Mouse (Mus musculus) heart, embryonic 12.5 days (tissue): Measurements from ENCODE around the gene Pbx3. TPM values are rescaled to one million over a fixed set of nuclear protein-coding genes. Genes with fewer than 3 reads are reported as not detected.

Experiments used
- ATAC-seq: fragments of 200-750 bp; cut with Nextera tagmentation; 2 replicates; pipeline ENCODE4 v1.8.0; 2017; ENCODE audit warnings: moderate TSS enrichment, moderate library complexity; ENCODE audit not compliant: insufficient number of reproducible peaks, low FRiP score
- H3K27ac ChIP-seq: fragments of 300-500 bp; sonication (generic); 2 replicates; pipeline ENCODE4 v1.5.1; 2016; ENCODE audit warnings: mild to moderate bottlenecking, moderate library complexity; ENCODE audit not compliant: poor library complexity, severe bottlenecking
- H3K27me3 ChIP-seq: fragments of 300-500 bp; sonication (generic); replicated peaks from 2 replicates; pipeline ENCODE4 v1.6.1; 2016; ENCODE audit warnings: mild to moderate bottlenecking, moderate library complexity
- H3K36me3 ChIP-seq: fragments of 300-500 bp; sonication (generic); 2 replicates; pipeline ENCODE4 v1.6.1; 2016; ENCODE audit warnings: mild to moderate bottlenecking, moderate library complexity
- H3K4me1 ChIP-seq: fragments of 300-500 bp; sonication (generic); replicated peaks from 2 replicates; pipeline ENCODE4 v1.6.1; 2016; ENCODE audit warnings: mild to moderate bottlenecking
- H3K4me2 ChIP-seq: fragments of 300-500 bp; sonication (generic); 2 replicates; pipeline ENCODE4 v1.6.1; 2016; ENCODE audit warnings: mild to moderate bottlenecking, moderate library complexity
- H3K4me3 ChIP-seq: fragments of 300-500 bp; sonication (generic); 2 replicates; pipeline ENCODE4 v1.5.1; 2016; ENCODE audit warnings: mild to moderate bottlenecking
- H3K9ac ChIP-seq: fragments of 300-500 bp; sonication (generic); 2 replicates; pipeline ENCODE4 v1.6.1; 2016; ENCODE audit warnings: mild to moderate bottlenecking, moderate library complexity
- H3K9me3 ChIP-seq: fragments of 300-500 bp; sonication (generic); replicated peaks from 2 replicates; pipeline ENCODE4 v1.6.1; 2016; ENCODE audit warnings: mild to moderate bottlenecking, moderate library complexity
- WGBS: fragments of 180-500 bp; shearing (Covaris S2); methylation state at CpG from one replicate; pipeline ENCODE4 v1.1.7; 2016; 5-methylcytosine and 5-hydroxymethylcytosine counted together
- polyA plus RNA-seq: library from polyadenylated mRNA; unstranded; fragments of >200 nt; fragmentation: Nextera tagmentation; extraction: Ambion mirVana; gene quantifications from 2 replicates; pipeline ENCODE4 v1.2.1, GENCODE M21; 2016

Gene Pbx3
- polyA plus RNA-seq, 1 experiment from 2014 or later = 33.1 TPM

DNA sequence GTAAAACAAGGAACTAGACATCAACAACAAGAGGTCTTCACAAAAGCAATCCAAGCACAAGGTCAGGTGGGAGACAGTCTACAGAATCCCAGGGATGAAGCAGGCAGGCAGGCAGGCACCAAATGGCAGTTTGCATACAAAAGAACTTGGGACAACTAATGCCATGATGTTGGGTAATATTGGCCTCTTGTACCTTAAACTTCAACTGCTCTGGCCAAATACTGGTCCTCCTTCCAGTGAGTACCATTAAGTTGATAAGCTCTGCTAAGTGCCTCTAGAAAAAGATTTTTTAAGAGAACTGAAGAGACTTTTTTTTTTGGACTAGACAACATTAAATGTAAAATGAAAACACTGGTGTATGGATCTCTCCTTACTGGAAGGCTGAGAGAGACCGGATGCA is 83.2 kb downstream of the Pbx3 start:
- H3K36me3 ChIP-seq = no peaks in the 10 kb centered on the region
- H3K27me3 ChIP-seq = no peaks in the 10 kb centered on the region
- no peak overlapping the region for H3K9ac ChIP-seq
- no peak for ATAC-seq
- no peak overlapping the region for H3K27ac ChIP-seq
- no peaks in the 10 kb centered on the region for H3K9me3 ChIP-seq
- no peak overlapping the region for H3K4me3 ChIP-seq
- no peak overlapping the region for H3K4me2 ChIP-seq
- H3K4me1 ChIP-seq = no peaks in the 10 kb centered on the region
- WGBS = 81% methylated on average over 1 of the region's 1 CpGs

DNA sequence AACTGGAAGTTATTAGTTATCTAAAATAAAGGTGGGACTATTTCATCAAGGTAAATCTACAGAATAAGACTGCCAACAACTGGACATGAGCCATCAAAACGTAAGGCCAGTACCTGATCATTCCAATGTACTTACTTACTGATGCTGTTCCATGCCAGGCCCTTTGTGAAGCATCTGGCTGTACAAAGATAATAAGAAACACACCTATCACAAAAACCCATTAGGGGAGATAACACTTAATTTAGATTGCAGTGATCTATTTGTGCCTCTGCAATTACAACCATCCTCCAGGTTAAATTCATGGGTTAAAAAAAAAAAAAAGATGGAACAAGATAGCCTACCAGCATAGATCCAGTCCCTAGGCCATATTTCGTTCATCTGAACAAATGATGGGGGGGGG is 88.7 kb downstream of the Pbx3 start:
- no peak overlapping the region for H3K4me2 ChIP-seq
- no peak for ATAC-seq
- 81% methylated on average over 2 of the region's 2 CpGs for WGBS

DNA sequence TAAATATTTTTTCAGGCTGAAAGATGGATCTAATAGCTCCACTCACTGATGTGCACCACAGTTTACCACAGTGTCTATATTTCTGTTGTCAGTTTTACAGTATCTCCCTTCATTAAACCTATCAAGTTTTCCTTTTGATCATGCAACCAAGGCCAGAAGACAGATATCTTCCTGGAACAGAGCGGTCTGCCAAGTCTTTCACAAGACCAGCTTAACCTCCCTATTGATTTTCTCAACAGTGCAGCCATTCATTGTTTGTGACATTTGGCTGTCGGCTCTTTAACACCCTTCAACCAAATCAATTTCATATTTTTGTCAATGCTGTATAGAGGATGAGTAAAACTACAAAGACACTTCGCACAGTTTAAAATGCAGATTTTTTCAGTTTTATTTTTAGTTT is 91.9 kb downstream of the Pbx3 start:
- no peaks in the 10 kb centered on the region for H3K4me1 ChIP-seq
- ATAC-seq = no peak
- WGBS = 83% methylated on average over 3 of the region's 3 CpGs
- no peaks in the 10 kb centered on the region for H3K27me3 ChIP-seq
- no peaks in the 10 kb centered on the region for H3K9me3 ChIP-seq
- H3K36me3 ChIP-seq = no peaks in the 10 kb centered on the region
- H3K4me3 ChIP-seq = no peak overlapping the region
- H3K4me2 ChIP-seq = no peak overlapping the region
- no peak overlapping the region for H3K27ac ChIP-seq
- no peak overlapping the region for H3K9ac ChIP-seq

More for the DNA sequence above, 88.7 kb downstream of the Pbx3 start:
- no peaks in the 10 kb centered on the region for H3K9me3 ChIP-seq
- no peak overlapping the region for H3K4me3 ChIP-seq
- no peaks in the 10 kb centered on the region for H3K36me3 ChIP-seq
- H3K27ac ChIP-seq = no peak overlapping the region
- H3K27me3 ChIP-seq = no peaks in the 10 kb centered on the region
- H3K9ac ChIP-seq = no peak overlapping the region
- no peaks in the 10 kb centered on the region for H3K4me1 ChIP-seq

DNA sequence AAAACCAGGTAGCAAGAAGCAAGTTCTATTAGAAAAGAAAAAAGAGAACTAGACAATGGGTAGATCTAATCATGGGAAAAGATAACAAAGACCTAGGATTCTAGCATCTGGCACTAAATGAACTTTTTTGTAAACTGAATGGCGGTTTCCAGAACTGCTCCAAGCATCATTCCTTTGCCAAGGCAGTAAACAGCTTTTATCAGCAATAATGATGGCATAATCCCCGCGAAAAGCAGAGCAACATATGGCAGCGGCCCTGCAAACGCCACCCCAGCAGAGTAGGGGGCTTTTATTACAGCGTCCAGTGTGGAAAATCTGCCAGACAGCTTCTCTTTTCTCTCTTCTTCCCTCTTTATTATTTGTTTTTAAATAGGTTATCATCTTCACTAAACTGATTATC is 93.2 kb downstream of the Pbx3 start:
- Histone ChIP-seq H3K9me3 (no peaks in the 10 kb centered on the region), H3K4me3 (no peak overlapping the region), H3K4me2 (no peak overlapping the region), H3K36me3 (no peaks in the 10 kb centered on the region), H3K4me1 (no peaks in the 10 kb centered on the region), H3K27ac (no peak overlapping the region), H3K9ac (no peak overlapping the region), H3K27me3 (no peaks in the 10 kb centered on the region)
- WGBS = 69% methylated on average over 6 of the region's 6 CpGs
- no peak for ATAC-seq

DNA sequence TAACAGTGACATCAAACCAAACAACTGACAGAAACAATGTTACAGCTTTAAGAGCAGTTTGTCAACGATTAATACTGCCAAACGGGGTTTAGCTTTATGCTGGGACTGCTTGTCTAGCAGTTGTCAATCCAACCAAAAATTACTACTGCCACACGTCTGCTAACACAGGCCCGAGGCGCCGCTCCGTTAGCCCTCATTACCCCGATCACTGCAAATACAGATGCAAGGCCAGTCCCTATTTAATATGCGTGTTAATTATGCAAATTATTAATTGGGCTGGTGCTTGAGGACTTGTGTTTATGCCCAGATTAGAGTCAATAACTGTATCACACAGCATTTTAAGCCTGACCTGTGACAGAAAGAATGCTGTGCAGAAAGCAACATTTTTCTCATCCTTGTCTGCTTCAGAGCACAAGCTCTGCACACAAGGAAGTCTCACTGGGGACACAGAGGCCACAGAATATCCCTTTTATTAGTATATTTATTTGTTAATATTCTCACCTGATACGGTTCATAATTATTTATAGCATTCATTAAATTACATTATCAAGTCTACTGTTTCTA is 97.2 kb downstream of the Pbx3 start:
- no peaks in the 10 kb centered on the region for H3K4me1 ChIP-seq
- H3K27me3 ChIP-seq = no peaks in the 10 kb centered on the region
- ATAC-seq = no peak
- no peak overlapping the region for H3K9ac ChIP-seq
- WGBS = 89% methylated on average over 10 of the region's 10 CpGs
- no peaks in the 10 kb centered on the region for H3K36me3 ChIP-seq
- H3K27ac ChIP-seq = no peak overlapping the region
- no peak overlapping the region for H3K4me2 ChIP-seq
- no peaks in the 10 kb centered on the region for H3K9me3 ChIP-seq
- H3K4me3 ChIP-seq = no peak overlapping the region

- Histone ChIP-seq H3K9me3 (no peaks in the 10 kb centered on the region), H3K4me2 (no peak overlapping the region), H3K27me3 (no peaks in the 10 kb centered on the region), H3K27ac (no peak overlapping the region), H3K9ac (no peak overlapping the region), H3K36me3 (no peaks in the 10 kb centered on the region), H3K4me3 (no peak overlapping the region), H3K4me1 (peaks cover 6% of the 10 kb centered on the region; the same call in 1 of the 2 replicates)
- no peak for ATAC-seq
Measured at GRCm38 (mm10) chr2:34262046-34262445, 110.9 kb downstream of the Pbx3 start.

GRCm38 (mm10) chr2:34260653-34261076 is 112.3 kb downstream of the Pbx3 start:
- no peak for ATAC-seq
- Histone ChIP-seq H3K4me1 (peaks cover 6% of the 10 kb centered on the region; the same call in 1 of the 2 replicates), H3K27ac (no peak overlapping the region), H3K4me3 (no peak overlapping the region), H3K9me3 (no peaks in the 10 kb centered on the region), H3K36me3 (no peaks in the 10 kb centered on the region), H3K4me2 (no peak overlapping the region), H3K27me3 (no peaks in the 10 kb centered on the region), H3K9ac (no peak overlapping the region)
- 53% methylated on average over 4 of the region's 4 CpGs for WGBS

DNA sequence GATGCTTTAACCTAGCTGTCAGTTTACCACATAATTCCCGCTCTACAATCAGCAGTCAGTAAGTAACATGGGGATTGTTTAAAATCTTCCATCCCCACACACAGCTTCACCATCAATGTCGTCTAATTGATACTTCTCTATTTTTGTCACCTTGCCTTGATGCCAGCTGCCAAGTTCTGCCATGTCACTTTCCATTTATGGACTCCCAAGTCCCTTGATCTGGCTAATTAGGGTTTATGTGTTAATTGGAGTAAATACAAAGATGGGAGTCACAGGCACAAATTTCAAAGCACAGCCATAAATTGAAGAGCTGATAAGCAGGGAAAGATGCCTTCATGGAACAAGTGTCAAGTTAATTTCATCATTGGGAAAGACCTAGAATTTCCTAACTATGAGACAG is 114.7 kb downstream of the Pbx3 start:
- no peaks in the 10 kb centered on the region for H3K9me3 ChIP-seq
- H3K27ac ChIP-seq = no peak overlapping the region
- H3K9ac ChIP-seq = no peak overlapping the region
- no peak overlapping the region for H3K4me3 ChIP-seq
- no peak overlapping the region for H3K4me2 ChIP-seq
- no peak for ATAC-seq
- no peaks in the 10 kb centered on the region for H3K27me3 ChIP-seq
- 72% methylated on average over 2 of the region's 2 CpGs for WGBS
- peaks cover 3% of the 10 kb centered on the region; the same call in 1 of the 2 replicates for H3K4me1 ChIP-seq
- no peaks in the 10 kb centered on the region for H3K36me3 ChIP-seq

DNA sequence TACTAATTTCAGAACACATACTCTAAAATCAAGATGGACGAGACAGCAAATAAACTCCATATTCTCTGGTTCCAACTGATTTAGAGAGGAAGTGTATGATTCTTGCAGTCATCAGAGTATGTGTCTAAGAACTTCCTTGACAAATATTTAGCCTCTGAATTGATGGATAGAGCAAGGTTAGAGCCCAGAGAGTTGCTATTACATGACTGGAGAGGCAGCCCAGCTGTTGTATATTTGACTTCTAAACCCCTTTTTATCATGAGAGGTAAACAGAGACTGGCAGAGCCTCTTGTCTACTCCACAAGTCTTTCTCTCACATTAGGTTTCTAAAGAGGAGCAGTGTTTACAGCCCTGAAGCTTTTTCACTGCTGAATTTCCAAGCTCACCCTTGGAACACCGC is 115.3 kb downstream of the Pbx3 start:
- H3K4me3 ChIP-seq = no peak overlapping the region
- no peaks in the 10 kb centered on the region for H3K27me3 ChIP-seq
- H3K9ac ChIP-seq = no peak overlapping the region
- H3K9me3 ChIP-seq = no peaks in the 10 kb centered on the region
- no peak overlapping the region for H3K4me2 ChIP-seq
- H3K36me3 ChIP-seq = no peaks in the 10 kb centered on the region
- H3K27ac ChIP-seq = no peak overlapping the region
- H3K4me1 ChIP-seq = peaks cover 3% of the 10 kb centered on the region; the same call in 1 of the 2 replicates
- WGBS = 83% methylated on average over 2 of the region's 2 CpGs
- ATAC-seq = no peak

DNA sequence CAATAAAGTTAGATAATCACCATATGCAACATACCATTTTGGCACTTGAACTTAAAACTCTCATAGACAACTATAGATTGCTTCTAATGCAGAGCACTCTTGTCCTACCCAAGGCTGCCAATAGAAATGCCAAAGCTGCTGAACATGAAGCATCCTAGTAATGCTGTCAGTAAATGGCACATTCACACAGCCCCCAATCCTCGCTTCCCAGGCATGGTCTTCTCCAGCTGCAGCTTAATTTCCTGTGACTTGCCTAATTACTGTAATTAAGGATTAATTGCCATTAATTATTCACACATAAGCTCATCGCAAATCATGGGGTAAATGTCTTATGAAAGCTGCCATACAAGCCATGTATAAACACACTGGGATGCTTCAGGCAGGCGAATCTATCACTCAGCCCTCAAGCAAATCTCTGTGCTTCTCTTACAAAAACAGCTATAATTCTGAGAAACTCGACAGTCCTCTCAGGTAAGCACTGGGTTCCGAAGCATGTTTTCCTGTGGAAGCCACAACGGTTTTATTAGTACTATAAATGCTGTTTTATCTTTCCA is 116.9 kb downstream of the Pbx3 start:
- no peaks in the 10 kb centered on the region for H3K36me3 ChIP-seq
- no peak for ATAC-seq

DNA sequence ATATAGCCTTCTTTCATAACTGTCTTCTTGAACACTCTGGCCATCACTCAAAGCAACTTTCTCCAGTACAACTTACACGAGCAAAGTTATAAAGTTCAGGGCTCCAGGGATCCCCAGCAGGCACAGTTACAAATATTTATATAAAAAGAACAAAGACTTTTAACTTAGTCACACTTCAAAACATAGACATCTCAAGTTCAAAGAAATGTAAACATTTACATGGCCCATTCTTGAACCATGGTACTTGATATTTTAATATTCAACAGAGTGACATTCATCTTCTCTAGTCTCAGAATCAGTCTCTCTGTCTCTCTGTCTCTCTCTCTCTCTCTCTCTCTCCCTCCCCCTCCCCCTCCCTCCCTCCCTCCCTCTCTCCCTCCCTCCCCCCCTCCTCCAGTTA is 119.3 kb downstream of the Pbx3 start:
- no peak overlapping the region for H3K4me3 ChIP-seq
- H3K27ac ChIP-seq = no peak overlapping the region
- H3K9me3 ChIP-seq = no peaks in the 10 kb centered on the region
- 0 out of 2 replicates have a peak, but pooled peaks cover 2% of the 10 kb centered on the region for H3K4me1 ChIP-seq
- 40% methylated on average over 1 of the region's 1 CpGs for WGBS
- no peak overlapping the region for H3K9ac ChIP-seq
- no peaks in the 10 kb centered on the region for H3K27me3 ChIP-seq
- H3K36me3 ChIP-seq = no peaks in the 10 kb centered on the region
- ATAC-seq = no peak
- no peak overlapping the region for H3K4me2 ChIP-seq

More for the DNA sequence above, 116.9 kb downstream of the Pbx3 start:
- H3K4me2 ChIP-seq = no peak overlapping the region
- no peak overlapping the region for H3K9ac ChIP-seq
- H3K9me3 ChIP-seq = no peaks in the 10 kb centered on the region
- no peaks in the 10 kb centered on the region for H3K27me3 ChIP-seq
- WGBS = 82% methylated on average over 6 of the region's 6 CpGs
- H3K4me1 ChIP-seq = peaks cover 3% of the 10 kb centered on the region; the same call in 1 of the 2 replicates
- no peak overlapping the region for H3K4me3 ChIP-seq
- H3K27ac ChIP-seq = no peak overlapping the region

- Histone ChIP-seq H3K4me1 (0 out of 2 replicates have a peak, but pooled peaks cover 2% of the 10 kb centered on the region), H3K4me2 (no peak overlapping the region), H3K27me3 (no peaks in the 10 kb centered on the region), H3K9me3 (no peaks in the 10 kb centered on the region), H3K27ac (no peak overlapping the region), H3K9ac (no peak overlapping the region), H3K4me3 (no peak overlapping the region), H3K36me3 (no peaks in the 10 kb centered on the region)
- 38% methylated on average over 1 of the region's 1 CpGs for WGBS
- no peak for ATAC-seq
Measured at GRCm38 (mm10) chr2:34253111-34253510, 119.8 kb downstream of the Pbx3 start.
